Mouse (Mus musculus): ENCODE results near the gene Zfp513.

- TF ChIP-seq CTCF (IDR thresholded peaks at IDR 0.05; ENCODE audit: low read depth, low read length) (no peak), POLR2A (IDR thresholded peaks at IDR 0.05; ENCODE audit: extremely low read depth, insufficient read depth, low read length) (no peak)
These were observed 48.6 kb upstream of the Zfp513 start for GRCm38 (mm10) chr5:31250716-31251115.
